Mouse (Mus musculus) B cell, adult 67 days (primary cell): ENCODE data around the gene Csf3r. TPM values are rescaled to one million over a fixed set of nuclear protein-coding genes. Genes with fewer than 3 reads are reported as not detected.

Experiments used
- total RNA-seq, 2 experiments: library from RNA; stranded (reverse); gene quantifications; 4 replicates each; pipeline ENCODE4 v1.2.4; 2023

The Csf3r gene
- 1 to 10 TPM in 1 of 2 experiments, under 1 TPM in 1; 0.62 to 2.0 TPM for total RNA-seq

DNA sequence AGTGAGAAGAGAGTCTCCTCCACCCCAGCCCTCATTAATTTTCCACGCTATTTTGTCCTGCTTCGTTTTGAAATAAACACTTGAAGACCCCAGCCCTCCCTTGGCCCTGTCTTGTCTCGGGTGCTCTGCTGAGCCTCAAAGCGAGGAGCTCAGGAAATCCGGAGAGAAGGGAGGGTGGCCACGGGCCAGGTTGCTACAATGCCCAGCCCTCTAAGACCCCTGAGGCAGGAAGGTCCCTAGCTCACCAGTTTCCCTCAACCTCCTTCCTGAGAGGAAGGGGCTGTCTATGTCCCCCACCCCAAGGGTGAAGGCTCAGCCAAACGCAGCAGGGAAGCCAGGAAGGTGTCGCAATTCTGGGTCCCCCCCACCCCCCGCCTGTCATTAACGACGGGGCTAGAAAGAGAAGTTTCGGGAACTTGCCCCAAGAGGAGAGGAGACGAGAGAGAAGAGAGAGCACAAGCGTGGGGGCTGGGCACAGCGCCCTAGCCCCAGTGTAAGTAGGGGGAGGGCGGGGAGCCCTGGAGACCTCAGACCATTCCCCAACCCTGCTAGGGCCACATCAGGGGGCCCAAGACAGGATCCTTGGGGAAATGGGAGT is at the start of gene Csf3r:
Gene Csf3r (plus strand): TSS at position 248 of the 598 bp plus-strand sequence.

DNA sequence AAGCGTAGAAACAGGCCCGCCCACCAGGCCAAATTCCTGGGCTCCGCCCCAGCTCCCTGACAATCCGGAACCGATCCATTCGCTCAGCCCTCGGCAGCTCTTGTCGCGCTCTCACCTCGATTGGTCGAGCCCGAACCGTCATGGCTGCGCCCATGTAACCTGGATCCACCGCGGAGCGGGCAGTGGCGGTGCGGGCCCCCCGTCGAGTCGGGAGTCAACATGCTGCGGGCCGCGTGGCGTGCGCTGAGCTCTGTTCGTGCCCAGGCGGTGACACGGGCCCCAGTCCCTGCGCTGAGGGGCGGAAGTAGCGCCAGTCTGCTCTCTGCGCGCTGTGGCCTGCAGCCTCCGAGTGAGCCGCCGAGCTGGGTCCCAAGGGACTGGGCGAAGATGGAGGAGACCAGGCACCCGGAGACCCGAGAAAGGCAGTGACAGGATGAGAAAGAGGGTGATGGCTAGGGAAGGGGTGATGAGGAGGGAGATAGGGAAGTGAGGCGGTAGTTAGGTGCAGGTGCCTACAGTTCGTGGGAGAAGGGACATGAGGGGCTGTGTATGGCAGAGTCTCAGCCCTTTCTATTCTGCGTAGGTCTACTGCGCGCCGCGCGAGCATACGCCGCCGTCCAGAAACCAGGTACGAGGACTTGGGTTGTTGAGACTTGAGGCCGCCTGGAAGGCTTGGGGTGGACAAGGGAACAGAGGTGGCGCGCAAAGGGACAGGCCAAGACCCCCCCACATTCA is 22.7 kb downstream of the Csf3r start, which contains the start of gene Mrps15:
Gene Mrps15 (plus strand): TSS at position 75 of the 735 bp plus-strand sequence.

GRCm38 (mm10) chr4:126058134-126058996 is 34.0 kb downstream of the Csf3r start, which contains the start of gene Oscp1:
Gene Oscp1 (plus strand): TSS chr4:126058565.

Other genes starting within 250 kb of the Csf3r start
- gene Mrps15, start 22.4 kb downstream of the Csf3r start, total RNA-seq: 10 to 100 TPM; 45.5 to 48.2 TPM
- under 1 TPM in 1 of 2 experiments, not detected in 1; 0.15 TPM for gene Oscp1, start 34.0 kb downstream of the Csf3r start, total RNA-seq
- 10 to 100 TPM; 17.1 to 19.2 TPM for gene Lsm10, start 72.1 kb downstream of the Csf3r start, total RNA-seq
- gene Stk40, start 79.4 kb downstream of the Csf3r start, total RNA-seq: 10 to 100 TPM; 37.0 to 42.5 TPM
- 1 to 10 TPM; 4.4 to 5.0 TPM for gene Eva1b, start 123.2 kb downstream of the Csf3r start, total RNA-seq
- gene Sh3d21, start 138.9 kb downstream of the Csf3r start, total RNA-seq: 1 to 10 TPM in 1 of 2 experiments, under 1 TPM in 1; 0.95 to 1.3 TPM
- gene Thrap3, start 178.2 kb downstream of the Csf3r start, total RNA-seq: 100 to 1,000 TPM; 542 to 583 TPM
- gene Map7d1, start 231.8 kb downstream of the Csf3r start, total RNA-seq: 10 to 100 TPM; 42.4 to 50.6 TPM
- gene Trappc3, start 237.8 kb downstream of the Csf3r start, total RNA-seq: 10 to 100 TPM; 32.8 to 49.4 TPM